ENCODE assay signal across 9 mouse cellular contexts in the genomic region with DNA sequence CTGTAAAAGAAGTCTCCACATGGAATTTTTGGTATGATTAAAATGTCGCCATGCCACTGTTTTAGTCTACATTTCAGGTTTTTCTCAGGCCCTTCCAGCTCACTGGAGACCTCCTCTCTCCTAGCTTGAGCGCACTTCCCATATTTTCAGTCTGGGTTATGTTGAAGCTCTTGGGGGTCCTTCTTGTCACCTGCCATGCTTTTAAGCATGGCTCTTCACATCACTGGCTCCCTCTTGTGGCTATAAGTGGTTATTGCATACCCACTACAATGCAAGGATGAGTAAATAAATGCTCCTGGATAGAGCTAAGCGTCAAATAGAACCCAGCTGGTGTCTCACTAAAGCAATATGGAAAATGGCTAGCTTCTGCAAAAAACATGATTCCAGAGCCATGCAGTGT.
DNase-seq lines count a peak whose midpoint lies in the region; ATAC-seq and TF ChIP-seq lines count a peak whose summit lies in the region.
"Had no signal": no experiment of that assay in that cellular context is flagged by ENCODE, and none has a peak within 500 bp of the region (broad histone marks: within the 10 kb centered on the region; RNA-seq: fewer than 3 reads in every experiment).

No protein-coding gene starts in this region.

- DNase-seq in kidney, adult 8-10 months, result peak; percentile 15 to 17
- no peak for DNase-seq in kidney, adult 11 months
- no peak for DNase-seq in ES-E14 (ENCODE audit: low read depth, low spot score)
- peak; percentile 10 for DNase-seq in c-Kit-positive CD71-positive TER-119-positive erythroid progenitor cells, embryonic 14.5 days (ENCODE audit: low spot score)
- peak; percentile 82 for DNase-seq in hindbrain, postnatal 0 days (ENCODE audit: low spot score)
- DNase-seq in midbrain, embryonic 14.5 days, result peak; percentile 76
- no peak for DNase-seq in ovary, adult 18-20 months (ENCODE audit: low spot score)
- no peak for DNase-seq in gastrocnemius, postnatal 10 days

- no peak overlapping the region for H3K27ac ChIP-seq in ES-E14 (ENCODE audit: insufficient read depth, low read depth, low read length, poor library complexity, severe bottlenecking)
- no peak overlapping the region for H3K27ac ChIP-seq in hindbrain, postnatal 0 days
- H3K27ac ChIP-seq in midbrain, embryonic 14.5 days (replicated peaks; ENCODE audit: low read depth, low read length), result no peak overlapping the region
- H3K27ac ChIP-seq: limb, embryonic 13.5 days had no signal

- WGBS in hindbrain, postnatal 0 days, result 56% methylated on average over 3 of the region's 3 CpGs
- 65% methylated on average over 3 of the region's 3 CpGs for WGBS in midbrain, embryonic 14.5 days

- no peak overlapping the region for H3K9ac ChIP-seq in ES-E14 (ENCODE audit: insufficient read depth, low read depth, low read length, poor library complexity, severe bottlenecking)
- H3K9ac ChIP-seq in hindbrain, postnatal 0 days (replicated peaks; ENCODE audit: low read length), result no peak overlapping the region
- H3K9ac ChIP-seq in midbrain, embryonic 14.5 days (replicated peaks; ENCODE audit: low read length), result no peak overlapping the region

- no peaks in the 10 kb centered on the region for H3K27me3 ChIP-seq in hindbrain, postnatal 0 days (ENCODE audit: insufficient read depth, low read length)
- H3K27me3 ChIP-seq in midbrain, embryonic 14.5 days (ENCODE audit: control insufficient read depth, insufficient read depth, low read length), result no peaks in the 10 kb centered on the region

- in situ Hi-C loops in ES-E14 (cut with MboI; ENCODE audit: low sequenced_read_pairs in 2 of 2, unreplicated experiment in 2 of 2), result no loop called here

- H3K36me3 ChIP-seq in ES-E14 (ENCODE audit: control insufficient read depth, insufficient read depth, low read length, poor library complexity, severe bottlenecking), result no peaks in the 10 kb centered on the region
- no peaks in the 10 kb centered on the region for H3K36me3 ChIP-seq in hindbrain, postnatal 0 days (ENCODE audit: insufficient read depth, low read length)
- H3K36me3 ChIP-seq in midbrain, embryonic 14.5 days (ENCODE audit: control insufficient read depth, insufficient read depth, low read length), result no peaks in the 10 kb centered on the region
- H3K36me3 ChIP-seq: limb, embryonic 13.5 days had no signal

- no peak overlapping the region for H3K4me2 ChIP-seq in hindbrain, postnatal 0 days (ENCODE audit: low read depth, low read length)
- H3K4me2 ChIP-seq in midbrain, embryonic 14.5 days (ENCODE audit: low read length), result no peak overlapping the region

- no peaks in the 10 kb centered on the region for H3K4me1 ChIP-seq in ES-E14 (ENCODE audit: control insufficient read depth in 2 of 2, insufficient read depth in 2 of 2, low read length in 2 of 2, poor library complexity in 1 of 2)
- H3K4me1 ChIP-seq in hindbrain, postnatal 0 days (ENCODE audit: insufficient read depth, low read length), result no peaks in the 10 kb centered on the region
- no peaks in the 10 kb centered on the region for H3K4me1 ChIP-seq in midbrain, embryonic 14.5 days (ENCODE audit: control insufficient read depth, insufficient read depth, low read length)

- H3K4me3 ChIP-seq in ES-E14 (ENCODE audit: insufficient read depth in 1 of 2, low read depth in 1 of 2, low read length in 2 of 2, poor library complexity in 1 of 2, severe bottlenecking in 1 of 2), result no peak overlapping the region
- H3K4me3 ChIP-seq in hindbrain, postnatal 0 days (ENCODE audit: low read length), result no peak overlapping the region
- H3K4me3 ChIP-seq in midbrain, embryonic 14.5 days (replicated peaks; ENCODE audit: low read depth, low read length), result no peak overlapping the region

- peak; percentile 89 for TF ChIP-seq CTCF in hindbrain, postnatal 0 days (IDR thresholded peaks at IDR 0.05; ENCODE audit: low read depth)

- ATAC-seq in hindbrain, postnatal 0 days, result peak; percentile 57
- no peak for ATAC-seq in midbrain, embryonic 14.5 days (ENCODE audit: low FRiP score, low TSS enrichment)

- H3K9me3 ChIP-seq in ES-E14 (ENCODE audit: control insufficient read depth, insufficient read depth, low read depth, low read length), result no peaks in the 10 kb centered on the region
- H3K9me3 ChIP-seq in hindbrain, postnatal 0 days (ENCODE audit: low read length), result no peaks in the 10 kb centered on the region
- H3K9me3 ChIP-seq in midbrain, embryonic 14.5 days (ENCODE audit: control insufficient read depth, low read length), result no peaks in the 10 kb centered on the region
- H3K9me3 ChIP-seq: limb, embryonic 13.5 days had no signal

TF ChIP-seq in ES-E14, 5 proteins besides CTCF, POLR2A, EP300 and RAD21:
- TF ChIP-seq ZC3H11A (IDR thresholded peaks at IDR 0.05; ENCODE audit: borderline replicate concordance, low read depth, low read length), result peak; percentile 51; the same call in 1 of the 2 replicates
- TF ChIP-seq ZNF384 (IDR thresholded peaks at IDR 0.05; ENCODE audit: low read depth, low read length), result no peak
- no peak for TF ChIP-seq MAFK (IDR thresholded peaks at IDR 0.05; ENCODE audit: insufficient read depth, low read depth, low read length)

Comparison
In these comparisons a context has a peak if more than half of its experiments do, and no peak if none do; other contexts are left out.
1. DNase-seq: peak in kidney, adult 8-10 months (2 of 2), c-Kit-positive CD71-positive TER-119-positive erythroid progenitor cells, embryonic 14.5 days (single experiment), hindbrain, postnatal 0 days (single experiment) and midbrain, embryonic 14.5 days (single experiment); none in kidney, adult 11 months (single experiment), ES-E14 (single experiment), ovary, adult 18-20 months (single experiment) and gastrocnemius, postnatal 10 days (single experiment).